Mouse (Mus musculus) C2C12 (cell line): ENCODE results near the gene Gpr137c.

Experiments
- CEBPB ChIP-seq: IDR thresholded peaks from one replicate; pipeline ENCODE4 v1.6.1; 2011; ENCODE audit warnings: low read depth, mild to moderate bottlenecking, control low read depth, moderate library complexity
- CTCF ChIP-seq: IDR thresholded peaks from one replicate; pipeline ENCODE4 v1.5.1; 2011; ENCODE audit not compliant: control insufficient read depth, insufficient read depth, insufficient read length
- MAX ChIP-seq: IDR thresholded peaks from one replicate; pipeline ENCODE4 v1.6.1; 2011; ENCODE audit warnings: mild to moderate bottlenecking, control low read depth
- MYOD1 ChIP-seq: IDR thresholded peaks from one replicate; pipeline ENCODE4 v1.6.1; 2011; ENCODE audit warnings: low read depth; ENCODE audit not compliant: control insufficient read depth, insufficient read length
- MYOG ChIP-seq: IDR thresholded peaks from one replicate; pipeline ENCODE4 v1.6.1; 2011; ENCODE audit not compliant: control insufficient read depth, insufficient read length; ENCODE audit errors: extremely low read depth
- USF1 ChIP-seq: IDR thresholded peaks from one replicate; pipeline ENCODE4 v1.6.1; 2011; ENCODE audit warnings: low read depth, mild to moderate bottlenecking, control low read depth, moderate library complexity

DNA sequence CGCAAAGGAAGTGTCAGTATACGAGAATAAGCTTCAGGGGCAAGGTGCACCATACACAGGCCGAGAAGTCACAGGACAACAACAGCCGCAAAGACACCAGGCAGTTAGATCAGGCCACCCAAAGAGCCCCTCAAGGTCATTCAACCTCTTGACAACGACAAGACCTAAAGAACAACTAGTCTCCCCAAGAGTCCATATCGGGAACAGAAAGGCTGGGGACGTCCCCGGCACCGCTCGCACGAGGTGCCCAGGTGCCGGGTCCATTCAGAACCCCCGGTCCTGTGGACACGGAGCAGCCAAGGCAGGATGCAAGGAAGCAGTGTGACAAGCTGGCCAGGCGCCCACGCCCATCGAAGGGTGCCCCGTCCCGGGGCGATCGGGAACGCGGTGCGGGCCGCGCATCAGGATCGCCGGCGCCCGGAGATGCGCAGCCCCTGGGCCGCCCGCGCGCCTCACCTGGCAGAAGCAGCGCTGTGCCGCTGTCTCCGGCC is 98.4 kb downstream of the Gpr137c start:
- TF ChIP-seq CTCF (no peak), MAX (no peak), MYOD1 (no peak), USF1 (no peak), MYOG (no peak), CEBPB (no peak)
